Mouse (Mus musculus): ENCODE data around the gene Ppp1ca. TPM values are rescaled to one million over a fixed set of nuclear protein-coding genes. Genes with fewer than 3 reads are reported as not detected.

Gene Ppp1ca
- total RNA-seq, 2 experiments from 2014 or later = 494 to 527 TPM

DNA sequence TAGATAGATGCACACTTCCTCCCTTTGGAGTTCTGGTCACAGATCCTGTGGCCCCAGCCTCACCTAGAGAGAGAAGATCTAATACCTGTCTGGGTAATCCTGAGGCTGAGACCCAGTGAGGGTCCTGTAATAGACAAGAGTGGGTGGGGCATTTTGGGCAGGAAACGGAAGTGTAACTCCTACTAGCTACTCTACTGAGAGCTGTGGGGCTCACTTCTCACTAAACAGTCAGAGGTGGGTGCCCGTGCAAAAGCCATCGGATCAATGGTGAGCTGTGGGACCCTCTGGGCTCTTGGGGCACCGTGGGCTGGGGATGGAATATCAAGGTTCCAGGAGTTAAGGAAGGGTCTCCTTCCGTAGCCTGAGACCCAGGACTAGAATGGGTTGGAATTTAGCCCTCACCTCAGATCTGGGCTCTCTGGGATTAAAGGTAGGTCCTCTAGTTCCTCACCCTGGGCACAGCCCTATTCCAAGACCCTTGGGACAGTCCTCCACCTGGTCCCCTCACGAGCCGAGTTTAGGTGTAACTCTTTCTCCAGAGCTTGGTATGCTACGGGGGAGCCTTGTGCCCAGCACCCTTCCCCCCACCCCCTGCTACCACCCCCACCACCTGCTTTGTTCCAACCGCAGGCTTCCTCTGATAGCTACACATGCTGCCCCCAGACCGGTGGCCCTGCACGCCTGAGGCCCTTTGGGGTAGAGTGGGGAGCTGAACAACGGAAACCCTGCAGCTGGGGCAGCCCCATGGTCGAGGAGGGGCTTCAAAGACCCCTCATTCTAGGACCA, 37.2 kb upstream of the Ppp1ca start:
- peak; percentile 63 for ATAC-seq (replicated peaks; ENCODE audit: poor library complexity, severe bottlenecking)

- ATAC-seq (replicated peaks; ENCODE audit: poor library complexity, severe bottlenecking) = no peak
Observed at GRCm38 (mm10) chr19:4155223-4156072, 36.4 kb upstream of the Ppp1ca start.

GRCm38 (mm10) chr19:4156073-4156579, 35.7 kb upstream of the Ppp1ca start:
- ATAC-seq (replicated peaks; ENCODE audit: poor library complexity, severe bottlenecking) = no peak

GRCm38 (mm10) chr19:4156771-4157170, 35.1 kb upstream of the Ppp1ca start:
- no peak for ATAC-seq (replicated peaks; ENCODE audit: poor library complexity, severe bottlenecking)

GRCm38 (mm10) chr19:4159049-4159448, 32.8 kb upstream of the Ppp1ca start:
- no peak for ATAC-seq (replicated peaks; ENCODE audit: poor library complexity, severe bottlenecking)

DNA sequence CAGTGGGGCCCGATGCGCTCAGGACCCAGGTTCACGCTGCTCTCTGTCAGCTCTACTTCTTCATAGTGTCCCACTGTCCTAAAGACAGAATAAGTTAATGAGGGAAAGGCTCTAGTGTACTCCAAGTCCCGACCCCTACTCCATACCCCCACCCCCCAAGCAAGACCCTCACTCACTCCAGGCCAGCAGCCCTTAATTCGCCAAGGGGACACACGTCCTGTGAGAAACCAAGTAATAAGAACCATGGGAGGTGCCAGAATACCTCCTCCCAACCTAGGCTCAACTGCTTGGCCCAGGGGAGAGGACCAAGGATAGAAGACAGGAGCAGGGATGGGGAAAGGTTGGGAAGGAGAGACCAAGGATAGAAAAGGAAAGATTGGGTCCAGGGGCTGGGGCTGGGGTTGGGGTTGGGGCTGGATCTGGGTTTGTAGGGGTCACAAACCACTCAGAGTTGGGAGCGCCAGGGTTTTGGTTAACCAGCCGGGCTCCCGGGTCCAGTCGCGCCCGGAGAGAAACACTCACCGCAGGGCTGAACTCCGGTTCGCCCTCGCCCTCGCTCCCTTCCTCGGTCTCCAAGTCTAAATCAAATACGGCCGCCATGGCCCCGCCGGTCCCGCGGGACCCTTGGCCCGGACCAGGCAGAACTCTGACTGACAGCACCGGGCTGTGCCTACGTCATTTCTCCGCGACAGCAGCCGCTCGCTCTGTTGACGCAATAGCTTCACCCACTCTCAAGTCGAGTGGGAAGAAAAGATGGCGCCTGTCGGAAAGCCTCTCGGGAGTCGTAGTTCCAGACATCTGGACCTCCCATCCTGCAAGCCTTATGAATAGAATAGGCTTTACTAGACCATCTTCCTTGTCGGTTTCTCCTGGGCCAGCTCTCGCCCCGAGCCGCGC, 29.0 kb upstream of the Ppp1ca start, which contains the start of gene Rps6kb2:
Rps6kb2 (minus strand) TSS at position 709 of the 897 bp plus-strand sequence.
- ATAC-seq (replicated peaks; ENCODE audit: poor library complexity, severe bottlenecking) = peak; percentile 90

DNA sequence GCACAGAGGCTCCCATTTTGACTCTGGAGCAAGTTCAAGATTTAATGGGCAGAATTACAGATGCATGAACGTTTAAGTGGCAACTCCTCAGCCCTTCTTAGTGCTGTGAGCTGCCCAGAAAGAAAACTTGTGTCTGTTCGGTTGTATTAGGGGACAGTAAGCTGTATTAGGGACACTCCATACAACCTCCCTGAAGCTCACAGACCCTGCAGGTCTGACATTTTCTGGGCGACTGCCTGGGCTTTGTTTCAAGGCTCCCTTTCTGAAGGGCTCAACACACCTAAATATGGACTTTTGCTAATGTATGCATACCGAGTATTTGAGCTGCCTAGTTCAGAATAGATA, 28.4 kb upstream of the Ppp1ca start:
- no peak for ATAC-seq (replicated peaks; ENCODE audit: poor library complexity, severe bottlenecking)

GRCm38 (mm10) chr19:4164100-4164499, 27.8 kb upstream of the Ppp1ca start:
- ATAC-seq (replicated peaks; ENCODE audit: poor library complexity, severe bottlenecking) = no peak

DNA sequence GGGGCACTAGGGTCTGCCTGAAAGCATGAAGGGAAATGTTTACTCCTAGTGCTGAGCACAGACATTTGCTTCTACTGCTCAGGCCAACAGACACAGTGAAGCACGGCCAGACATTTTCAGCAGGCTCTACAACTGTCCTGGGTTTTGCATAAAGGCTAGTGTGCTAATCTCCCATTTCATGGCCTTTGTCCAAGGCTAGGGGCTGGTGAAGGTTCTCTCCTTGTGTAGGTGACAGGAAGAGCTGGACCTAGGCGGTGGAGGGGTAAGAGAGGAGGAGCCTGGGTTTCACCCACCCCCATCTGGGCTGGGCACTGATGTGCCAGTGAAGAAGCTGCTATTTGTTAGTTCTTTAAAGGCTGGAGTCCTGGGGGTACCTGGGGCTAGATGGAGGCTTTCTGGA, 27.1 kb upstream of the Ppp1ca start:
- no peak for ATAC-seq (replicated peaks; ENCODE audit: poor library complexity, severe bottlenecking)

GRCm38 (mm10) chr19:4166678-4167476, 25.0 kb upstream of the Ppp1ca start:
- no peak for ATAC-seq (replicated peaks; ENCODE audit: poor library complexity, severe bottlenecking)

DNA sequence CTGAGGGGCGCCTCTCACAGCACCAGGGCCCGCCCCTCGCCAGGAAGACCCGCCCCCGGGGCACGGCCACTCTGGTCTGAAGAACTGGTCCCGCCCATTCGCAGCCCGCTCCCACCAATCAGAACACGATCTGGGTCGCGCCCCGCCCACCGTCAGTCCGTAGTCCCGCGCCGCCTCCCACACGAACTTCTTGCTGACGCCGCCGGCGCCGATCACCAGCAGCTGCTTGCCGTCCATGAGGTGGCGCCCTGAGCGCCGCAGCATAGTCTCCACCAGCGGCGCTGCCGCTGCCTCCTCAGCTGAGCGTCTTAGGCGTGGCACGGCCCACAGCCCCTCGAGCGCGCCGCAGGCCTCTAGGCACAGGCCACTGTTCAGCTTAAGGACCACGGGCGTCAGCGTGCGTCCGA, 22.5 kb upstream of the Ppp1ca start:
- ATAC-seq (replicated peaks; ENCODE audit: poor library complexity, severe bottlenecking) = peak; percentile 93

DNA sequence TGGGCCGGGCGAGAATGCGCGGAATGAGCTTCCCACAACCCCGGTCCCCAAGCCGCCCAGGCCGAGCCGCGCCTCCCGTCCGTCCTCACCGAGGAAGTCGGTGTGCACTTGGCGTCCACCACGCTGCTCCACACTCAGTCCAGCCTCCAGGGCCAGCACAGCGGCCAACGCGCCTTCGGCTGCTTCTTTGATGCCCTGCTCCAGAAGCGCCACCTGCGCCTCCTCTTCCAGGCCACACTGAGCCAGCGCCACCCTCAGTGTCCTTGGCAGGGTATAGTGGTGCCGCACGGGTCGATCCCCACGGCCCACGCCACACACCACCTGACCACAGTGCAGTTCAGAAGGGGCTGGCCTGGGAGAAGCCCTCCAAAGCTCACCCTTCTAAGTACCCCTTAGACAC, 22.1 kb upstream of the Ppp1ca start:
- ATAC-seq (replicated peaks; ENCODE audit: poor library complexity, severe bottlenecking) = no peak; the same call in 1 of the 2 replicates

DNA sequence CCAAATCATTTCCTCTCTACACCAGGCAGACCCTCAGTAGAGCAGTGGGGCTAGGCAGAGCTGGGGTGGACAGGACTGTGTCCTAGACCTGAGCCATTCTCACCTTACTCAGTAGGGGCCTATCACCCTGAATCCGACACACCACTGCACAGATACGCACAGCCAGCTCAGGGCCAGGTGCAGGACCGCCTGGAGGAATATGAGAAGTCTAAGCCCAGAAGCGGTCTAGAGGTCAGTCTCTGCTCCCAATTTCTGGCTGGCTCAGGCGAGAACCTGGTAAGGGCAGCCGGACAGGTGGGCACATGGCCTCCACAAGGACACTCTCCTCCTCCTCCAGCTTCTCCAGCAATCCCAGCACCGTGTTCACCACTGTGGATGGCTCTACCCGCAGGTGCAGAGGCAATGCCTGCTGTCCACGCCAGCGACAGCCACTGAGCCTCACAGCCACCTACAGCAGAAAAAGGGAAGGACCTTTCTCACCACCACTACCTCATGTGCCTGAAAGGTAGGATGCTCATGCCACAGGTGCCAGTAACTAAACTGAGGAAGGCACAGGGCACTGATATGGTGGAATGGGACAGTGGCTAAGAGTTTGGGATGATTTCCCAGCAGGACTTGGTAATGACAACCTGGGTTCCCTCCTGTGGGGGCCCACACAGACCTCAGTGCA, 21.0 kb upstream of the Ppp1ca start:
- no peak for ATAC-seq (replicated peaks; ENCODE audit: poor library complexity, severe bottlenecking)

- peak; percentile 35 for ATAC-seq (replicated peaks; ENCODE audit: poor library complexity, severe bottlenecking)
Observed at GRCm38 (mm10) chr19:4171393-4172290, 20.2 kb upstream of the Ppp1ca start.

DNA sequence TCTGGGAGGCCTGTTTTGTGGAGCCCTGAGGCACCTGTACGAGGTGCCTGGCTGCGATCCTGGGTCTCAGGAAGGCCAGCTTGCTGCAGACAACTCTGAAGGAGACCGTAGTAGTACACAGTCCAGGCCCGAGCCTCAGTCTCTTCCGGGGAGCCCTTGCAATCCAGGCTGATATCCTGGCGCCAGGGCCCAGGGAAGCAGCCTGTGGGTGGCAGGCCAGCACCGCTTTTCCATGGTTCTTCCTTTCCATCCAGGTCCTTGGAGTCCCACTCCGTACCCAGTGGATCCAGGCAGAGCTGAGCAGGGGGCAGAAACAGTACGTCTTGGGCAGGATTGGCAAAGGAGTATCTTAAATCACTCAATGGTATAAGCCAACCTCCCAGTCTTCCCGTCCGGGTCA, 18.9 kb upstream of the Ppp1ca start:
- no peak for ATAC-seq (replicated peaks; ENCODE audit: poor library complexity, severe bottlenecking)

DNA sequence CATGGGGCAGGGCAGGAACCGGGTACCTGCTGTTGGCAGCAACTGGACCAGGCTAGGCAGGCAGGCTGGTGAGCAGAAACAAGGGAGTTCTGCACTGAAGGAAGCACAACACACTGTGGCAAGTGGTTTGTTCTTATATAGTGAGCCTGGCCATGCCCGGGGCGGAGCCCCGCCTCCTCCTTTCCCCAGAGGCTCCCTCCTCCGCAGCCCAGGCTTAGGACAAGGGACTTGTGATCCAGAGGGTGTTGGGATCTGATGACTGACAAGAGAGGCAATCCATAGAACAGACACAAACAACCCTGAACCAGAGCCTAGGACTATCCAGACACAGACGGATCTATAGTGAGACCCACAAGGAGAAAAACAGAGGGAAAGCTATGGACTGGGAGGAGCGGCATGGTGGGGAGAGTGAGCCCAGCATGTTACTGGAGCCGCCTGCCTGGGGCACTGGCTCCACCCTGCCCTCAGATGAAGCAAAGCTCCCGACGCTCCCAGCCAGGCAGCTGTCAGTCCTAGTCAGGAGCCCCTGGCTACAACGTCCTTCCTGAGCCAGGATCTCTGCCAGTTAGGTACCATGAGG, 16.4 kb upstream of the Ppp1ca start, which contains the start of gene Carns1:
Carns1 (minus strand) TSS at position 112 of the 580 bp plus-strand sequence.
- ATAC-seq (replicated peaks; ENCODE audit: poor library complexity, severe bottlenecking) = no peak

DNA sequence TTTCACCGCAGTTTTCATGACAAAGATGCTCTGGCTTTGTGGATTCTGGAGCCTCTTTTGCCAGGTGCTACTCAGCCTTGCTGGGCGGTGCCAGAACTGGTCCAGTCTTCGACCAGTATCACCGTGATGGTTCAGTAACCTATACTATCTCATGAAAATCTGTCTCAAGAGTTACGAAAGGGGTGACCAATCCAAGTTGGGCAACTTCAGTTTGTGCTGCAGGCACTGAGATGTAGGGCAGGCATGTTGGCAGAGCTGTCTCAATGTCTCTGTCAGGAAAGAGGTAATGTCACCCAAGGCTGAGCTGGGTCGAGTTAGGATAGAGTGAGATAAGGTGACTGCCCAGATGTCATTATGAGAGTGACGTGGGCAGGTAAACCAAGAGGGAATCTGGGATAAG, 11.5 kb upstream of the Ppp1ca start:
- peak; percentile 31 for ATAC-seq (replicated peaks; ENCODE audit: poor library complexity, severe bottlenecking)

All from granulocyte monocyte progenitor cell, adult 5-6 weeks (primary cell).